Comparison of ENCODE assay signal across 8 mouse cellular contexts in genomic region chr7:141435129-141435855, GRCm38 (mm10). TPM values are rescaled to one million over a fixed set of nuclear protein-coding genes. Genes with fewer than 3 reads are reported as not detected.
DNase-seq lines count a peak whose midpoint lies in the region; ATAC-seq and TF ChIP-seq lines count a peak whose summit lies in the region.

No protein-coding gene starts in this region.

- H3K36me3 ChIP-seq in forebrain, postnatal 0 days (ENCODE audit: insufficient read depth) = peaks cover 42% of the 10 kb centered on the region
- peaks cover 64% of the 10 kb centered on the region for H3K36me3 ChIP-seq in liver, embryonic 13.5 days

- H3K27ac ChIP-seq in left cerebral cortex, adult 2 months = peak overlapping the region; percentile 87
- peak overlapping the region; percentile 98 for H3K27ac ChIP-seq in cerebellum, adult 2 months (ENCODE audit: insufficient read depth, low read length)
- H3K27ac ChIP-seq in forebrain, postnatal 0 days (ENCODE audit: low read depth, low read length) = peak overlapping the region; percentile 86
- H3K27ac ChIP-seq in liver, embryonic 13.5 days = peak overlapping the region; percentile 75

- peak overlapping the region; percentile 62 for H3K4me3 ChIP-seq in left cerebral cortex, adult 2 months
- peak overlapping the region; percentile 84 for H3K4me3 ChIP-seq in cerebellum, adult 2 months (replicated peaks; ENCODE audit: insufficient read depth, low read depth, low read length)
- H3K4me3 ChIP-seq in forebrain, postnatal 0 days (ENCODE audit: low read depth, low read length) = peak overlapping the region; percentile 53
- peak overlapping the region; percentile 71 for H3K4me3 ChIP-seq in liver, embryonic 13.5 days (replicated peaks)

- peaks cover 45% of the 10 kb centered on the region for H3K4me1 ChIP-seq in cerebellum, adult 2 months (ENCODE audit: control insufficient read depth, insufficient read depth, low read length)
- H3K4me1 ChIP-seq in forebrain, postnatal 0 days (ENCODE audit: insufficient read depth) = peaks cover 31% of the 10 kb centered on the region
- H3K4me1 ChIP-seq in liver, embryonic 13.5 days (replicated peaks) = peaks cover 74% of the 10 kb centered on the region

- peak; percentile 32 for ATAC-seq in forebrain, postnatal 0 days
- peak; percentile 71 for ATAC-seq in liver, embryonic 13.5 days (ENCODE audit: low read depth)

- TF ChIP-seq POLR2A in cerebellum, adult 2 months (IDR thresholded peaks at IDR 0.05; ENCODE audit: borderline replicate concordance, insufficient read depth, low read length) = peak; percentile 96

- DNase-seq in left cerebral cortex, adult 2 months (ENCODE audit: extremely low spot score in 1 of 2, low spot score in 2 of 2) = peak in 1 of 2 experiments; percentile 64
- no peak for DNase-seq in left cerebral cortex, adult 8-10 months (ENCODE audit: low spot score in 2 of 2)
- DNase-seq in cerebellum, adult 2 months = peak; percentile 83 to 84
- DNase-seq in forebrain, postnatal 0 days = peak; percentile 73
- peak; percentile 91 for DNase-seq in induced T-regulatory cell, adult 2 months (ENCODE audit: low read depth)
- peak; percentile 78 for DNase-seq in liver, embryonic 13.5 days
- DNase-seq in naive thymus-derived CD4-positive, alpha-beta T cell, adult 2 months (ENCODE audit: low read depth) = peak; percentile 80
- peak; percentile 77 for DNase-seq in thymus, postnatal 14 days

- H3K27me3 ChIP-seq in cerebellum, adult 2 months (ENCODE audit: control insufficient read depth, insufficient read depth, low read length) = no peaks in the 10 kb centered on the region
- no peaks in the 10 kb centered on the region for H3K27me3 ChIP-seq in forebrain, postnatal 0 days (ENCODE audit: insufficient read depth, low read length)
- no peaks in the 10 kb centered on the region for H3K27me3 ChIP-seq in liver, embryonic 13.5 days

- H3K4me2 ChIP-seq in forebrain, postnatal 0 days (ENCODE audit: low read depth) = peak overlapping the region; percentile 87
- H3K4me2 ChIP-seq in liver, embryonic 13.5 days = peak overlapping the region; percentile 93

- WGBS in cerebellum, adult 2 months = 1% methylated on average over 17 of the region's 17 CpGs
- 3% methylated on average over 17 of the region's 17 CpGs for WGBS in forebrain, postnatal 0 days
- 5% methylated on average over 17 of the region's 17 CpGs for WGBS in liver, embryonic 13.5 days (ENCODE audit: insufficient replicate concordance)

- no peaks in the 10 kb centered on the region for H3K9me3 ChIP-seq in forebrain, postnatal 0 days (ENCODE audit: low read length)
- no peaks in the 10 kb centered on the region for H3K9me3 ChIP-seq in liver, embryonic 13.5 days (replicated peaks)

- no peak for TF ChIP-seq CTCF in left cerebral cortex, adult 2 months (IDR thresholded peaks at IDR 0.05)
- TF ChIP-seq CTCF in cerebellum, adult 2 months (IDR thresholded peaks at IDR 0.05; ENCODE audit: borderline replicate concordance, insufficient read depth, low read depth, low read length) = no peak
- TF ChIP-seq CTCF in forebrain, postnatal 0 days (IDR thresholded peaks at IDR 0.05; ENCODE audit: low read depth) = no peak

- intact Hi-C loops in left cerebral cortex, adult 2 months (cut with DNase I) = no loop called here

- peak overlapping the region; percentile 66 for H3K9ac ChIP-seq in forebrain, postnatal 0 days
- peak overlapping the region; percentile 60 for H3K9ac ChIP-seq in liver, embryonic 13.5 days

RNA-seq across cellular contexts. Expression of gene Slc25a22, which starts 2.4 kb away (rescaled TPM):
- 100 to 1,000 TPM; 253 to 262 TPM for total RNA-seq in left cerebral cortex, adult 2 months (2021)
- 100 to 1,000 TPM; 245 to 266 (median 253) TPM for total RNA-seq in left cerebral cortex, adult 8-10 months (2022)
- 328 and 384 TPM in 2 replicates for polyA plus RNA-seq in cerebellum, adult 2 months (2012; rRNA removed)
- 115 and 141 TPM in 2 replicates for total RNA-seq in forebrain, postnatal 0 days (2014; rRNA removed)
- 106 and 132 TPM in 2 replicates for polyA plus RNA-seq in forebrain, postnatal 0 days (2015; fragmentation: Nextera tagmentation; extraction: Ambion mirVana)
- 16.6 and 20.4 TPM in 2 replicates for polyA plus RNA-seq in liver, embryonic 13.5 days (2015; fragmentation: Nextera tagmentation; extraction: Ambion mirVana)

RNA-seq across cellular contexts. Expression of gene Cend1, which starts 6.0 kb away (rescaled TPM):
- total RNA-seq in left cerebral cortex, adult 2 months (2021) = 100 to 1,000 TPM; 279 to 288 TPM
- 100 to 1,000 TPM; 286 to 326 (median 299) TPM for total RNA-seq in left cerebral cortex, adult 8-10 months (2022)
- 375 and 402 TPM in 2 replicates for polyA plus RNA-seq in cerebellum, adult 2 months (2012; rRNA removed)
- 83.3 and 94.7 TPM in 2 replicates for total RNA-seq in forebrain, postnatal 0 days (2014; rRNA removed)
- 111 and 125 TPM in 2 replicates for polyA plus RNA-seq in forebrain, postnatal 0 days (2015; fragmentation: Nextera tagmentation; extraction: Ambion mirVana)
- polyA plus RNA-seq in liver, embryonic 13.5 days (2015; fragmentation: Nextera tagmentation; extraction: Ambion mirVana) = 0.10 and 0.14 TPM in 2 replicates

RNA-seq across cellular contexts. Expression of gene Pidd1, which starts 8.5 kb away (rescaled TPM):
- 1 to 10 TPM in 1 of 2 experiments, under 1 TPM in 1; 0.93 to 1.2 TPM for total RNA-seq in left cerebral cortex, adult 2 months (2021)
- total RNA-seq in left cerebral cortex, adult 8-10 months (2022) = 1 to 10 TPM in 3 of 4 experiments, under 1 TPM in 1; 0.88 to 2.5 (median 1.3) TPM
- polyA plus RNA-seq in cerebellum, adult 2 months (2012; rRNA removed) = 3.2 and 4.4 TPM in 2 replicates
- 2.0 and 2.2 TPM in 2 replicates for total RNA-seq in forebrain, postnatal 0 days (2014; rRNA removed)
- polyA plus RNA-seq in forebrain, postnatal 0 days (2015; fragmentation: Nextera tagmentation; extraction: Ambion mirVana) = 2.3 and 2.4 TPM in 2 replicates
- polyA plus RNA-seq in liver, embryonic 13.5 days (2015; fragmentation: Nextera tagmentation; extraction: Ambion mirVana) = 10.9 and 11.4 TPM in 2 replicates

RNA-seq across cellular contexts. Expression of gene Rplp2, which starts 11.9 kb away (rescaled TPM):
- total RNA-seq in left cerebral cortex, adult 2 months (2021) = 100 to 1,000 TPM; 552 to 567 TPM
- total RNA-seq in left cerebral cortex, adult 8-10 months (2022) = 100 to 1,000 TPM; 524 to 612 (median 563) TPM
- 481 and 571 TPM in 2 replicates for polyA plus RNA-seq in cerebellum, adult 2 months (2012; rRNA removed)
- 312 and 427 TPM in 2 replicates for total RNA-seq in forebrain, postnatal 0 days (2014; rRNA removed)
- polyA plus RNA-seq in forebrain, postnatal 0 days (2015; fragmentation: Nextera tagmentation; extraction: Ambion mirVana) = 868 and 1,034 TPM in 2 replicates
- 1,223 and 1,240 TPM in 2 replicates for polyA plus RNA-seq in liver, embryonic 13.5 days (2015; fragmentation: Nextera tagmentation; extraction: Ambion mirVana)

RNA-seq across cellular contexts. Expression of gene Pnpla2, which starts 19.7 kb away (rescaled TPM):
- 10 to 100 TPM; 26.0 to 31.7 TPM for total RNA-seq in left cerebral cortex, adult 2 months (2021)
- total RNA-seq in left cerebral cortex, adult 8-10 months (2022) = 10 to 100 TPM; 21.2 to 32.6 (median 27.2) TPM
- polyA plus RNA-seq in cerebellum, adult 2 months (2012; rRNA removed) = 46.8 and 51.3 TPM in 2 replicates
- total RNA-seq in forebrain, postnatal 0 days (2014; rRNA removed) = 6.2 and 7.7 TPM in 2 replicates
- polyA plus RNA-seq in forebrain, postnatal 0 days (2015; fragmentation: Nextera tagmentation; extraction: Ambion mirVana) = 18.3 and 22.4 TPM in 2 replicates
- polyA plus RNA-seq in liver, embryonic 13.5 days (2015; fragmentation: Nextera tagmentation; extraction: Ambion mirVana) = 11.9 and 13.8 TPM in 2 replicates

Comparison
In these comparisons a context has a peak if more than half of its experiments do, and no peak if none do; other contexts are left out.
1. DNase-seq: peak in cerebellum, adult 2 months (2 of 2), forebrain, postnatal 0 days (single experiment), induced T-regulatory cell, adult 2 months (single experiment), liver, embryonic 13.5 days (single experiment), naive thymus-derived CD4-positive, alpha-beta T cell, adult 2 months (single experiment) and thymus, postnatal 14 days (single experiment); none in left cerebral cortex, adult 8-10 months (0 of 2).
2. Peak in every context shown above with its lines, with median percentiles within 50 percentile points of each other: H3K27ac ChIP-seq and H3K4me3 ChIP-seq.